Mouse (Mus musculus): ENCODE measurements at regions not wholly inside any gene's neighbourhood (a gene's known extent, or its start where the extent isn't known, plus 50 kb on each side); places are given as distances from the start of the nearest gene placed in this dataset.

DNA sequence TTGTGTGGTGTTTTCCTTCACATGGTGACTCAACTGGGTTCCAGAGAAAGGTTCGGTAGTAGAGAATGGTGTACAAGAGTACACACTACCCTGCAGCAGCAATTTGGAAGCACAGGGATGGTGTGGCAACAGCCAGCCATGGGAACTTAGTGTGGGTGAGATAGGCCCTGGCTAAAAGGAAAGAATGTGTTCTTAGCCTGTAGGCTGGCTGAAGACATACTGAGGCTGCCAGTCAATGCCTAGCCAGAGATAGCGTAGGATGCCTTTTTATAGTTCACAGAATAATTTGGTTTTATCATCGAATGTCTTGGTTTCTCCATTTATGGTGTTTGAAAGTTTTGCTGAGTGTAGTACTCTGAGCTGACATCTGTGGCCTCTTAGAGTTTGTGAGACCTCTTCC is 130.1 kb upstream of the Btg1 start:
- no peak for DNase-seq (ENCODE audit: low read depth, low spot score)

DNA sequence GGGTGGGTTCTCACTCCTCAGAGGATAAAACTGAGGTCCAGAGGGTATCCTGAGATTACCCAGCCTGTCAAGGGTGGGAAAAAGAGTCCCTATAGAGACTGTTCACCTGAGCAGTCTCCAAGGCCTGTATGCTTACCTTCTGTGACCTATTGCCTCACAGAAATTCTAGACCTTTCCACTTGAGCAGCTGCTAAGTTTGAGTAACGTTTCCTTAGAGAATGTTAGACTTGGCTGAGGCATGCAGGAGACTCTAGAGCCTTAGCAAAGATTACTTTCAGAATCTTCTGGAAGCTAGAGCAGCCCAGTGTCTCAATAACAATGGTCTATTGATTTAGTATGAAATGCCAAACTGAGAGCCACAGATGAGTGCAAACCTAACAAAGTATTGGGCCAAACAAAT is 123.1 kb upstream of the Btg1 start:
- no peak for DNase-seq (ENCODE audit: low read depth, low spot score)

DNA sequence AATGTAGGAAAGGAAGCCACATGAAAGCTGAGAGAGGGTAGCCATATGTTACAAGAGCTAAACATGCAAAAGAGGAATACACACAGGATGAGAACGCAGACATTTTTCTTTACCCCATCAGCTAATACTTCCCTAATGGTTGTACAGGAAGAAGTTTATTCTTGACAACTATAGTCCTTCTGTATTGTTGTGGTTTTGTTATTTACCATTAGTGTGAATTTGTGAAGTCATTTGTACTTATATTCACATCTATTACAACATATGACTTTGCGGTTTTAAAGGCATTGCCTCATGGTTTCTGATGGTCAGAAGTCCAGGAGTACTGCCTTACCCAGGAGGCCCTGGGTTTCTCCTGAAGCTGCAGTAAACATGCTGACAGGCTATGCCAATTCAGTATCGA is 120.1 kb upstream of the Btg1 start:
- no peak for DNase-seq (ENCODE audit: low read depth, low spot score)

DNA sequence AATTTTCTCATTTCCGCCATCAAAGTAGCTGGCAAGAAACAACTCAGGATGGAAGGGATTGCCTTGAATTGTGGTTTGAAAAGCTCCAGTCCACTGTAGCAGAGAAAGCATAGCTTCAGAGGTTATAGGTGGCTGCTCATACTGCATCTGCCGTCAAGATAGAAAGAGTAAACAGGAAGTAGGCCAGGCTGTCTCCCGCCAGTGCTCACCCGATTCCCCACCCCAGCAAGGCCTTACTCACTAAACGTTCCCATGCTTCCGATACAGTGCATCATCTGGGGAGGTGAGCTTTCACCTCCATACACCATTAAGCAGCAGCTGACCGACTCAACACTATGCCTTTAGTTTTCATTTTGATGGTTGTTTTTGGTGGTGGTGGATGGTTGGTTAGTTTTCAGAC is 119.3 kb upstream of the Btg1 start:
- no peak for DNase-seq (ENCODE audit: low read depth, low spot score)

DNA sequence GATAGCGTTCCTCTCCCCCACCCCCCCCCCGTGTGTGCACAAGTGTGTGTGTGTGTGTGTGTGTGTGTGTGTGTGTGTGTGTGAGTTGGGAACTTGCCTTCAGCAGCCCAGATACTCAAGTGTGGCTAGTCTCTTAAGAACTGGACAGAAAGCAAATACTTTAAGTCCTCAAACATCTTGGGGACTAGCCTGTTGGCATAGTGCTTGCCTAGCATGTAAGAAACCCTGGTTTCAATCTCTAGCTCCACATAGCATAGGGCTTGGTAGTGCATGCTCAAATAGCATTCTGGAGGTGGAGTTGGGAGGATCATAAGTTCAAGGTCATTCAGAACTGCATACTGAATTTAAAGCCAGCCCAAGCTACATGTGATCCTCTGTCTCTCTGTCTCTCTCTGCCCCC is 117.5 kb upstream of the Btg1 start:
- no peak for DNase-seq (ENCODE audit: low read depth, low spot score)

DNA sequence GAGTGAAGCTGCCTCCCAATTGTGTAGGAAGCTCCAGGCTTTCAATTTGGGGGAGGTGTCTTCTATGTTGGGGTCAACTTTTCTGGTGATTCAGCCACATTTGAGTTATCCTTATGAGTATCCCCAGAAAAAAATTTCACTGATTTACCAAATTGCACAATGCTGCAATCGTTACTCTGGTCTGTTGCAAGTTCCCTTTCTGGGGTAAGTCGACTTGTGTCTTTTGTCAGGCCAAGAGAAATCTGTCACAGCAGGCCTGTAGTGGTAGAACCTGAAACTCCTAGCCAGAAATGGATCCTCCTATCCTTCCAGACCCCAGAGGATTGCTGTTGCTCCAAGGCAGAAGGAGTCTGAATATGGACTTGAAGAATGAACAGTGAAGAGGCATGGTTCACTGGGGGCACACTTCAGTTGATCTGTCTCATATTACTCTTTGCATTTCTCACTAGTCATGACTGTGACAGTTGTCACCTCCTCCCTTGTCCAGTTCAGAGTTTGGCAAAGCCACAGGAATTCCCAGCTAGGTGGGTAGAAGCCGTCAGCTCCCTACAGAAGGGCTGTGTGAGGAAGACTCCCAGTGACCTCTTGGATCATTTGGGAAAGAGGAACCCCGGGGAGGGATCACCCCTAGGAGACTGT is 114.6 kb upstream of the Btg1 start:
- DNase-seq (ENCODE audit: low read depth, low spot score) = no peak

DNA sequence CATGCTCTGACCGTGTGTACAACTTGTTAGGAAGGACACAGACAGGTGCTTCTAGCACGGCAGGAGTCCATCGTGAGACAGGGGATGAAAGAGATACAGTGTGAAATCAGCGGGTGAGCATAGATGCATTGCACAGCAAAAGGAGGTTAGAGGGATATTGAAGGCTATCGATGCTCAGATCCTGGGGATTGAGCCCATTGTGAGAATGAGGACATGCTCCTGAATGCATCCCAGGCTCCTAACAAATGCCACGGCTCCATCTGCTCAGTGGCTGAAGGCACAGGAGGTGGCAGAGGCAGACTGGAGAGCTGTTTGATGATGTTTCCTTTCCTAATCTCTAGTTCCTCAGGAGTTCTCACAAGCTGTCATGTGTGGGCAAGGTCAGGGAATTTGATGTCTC is 114.1 kb upstream of the Btg1 start:
- DNase-seq (ENCODE audit: low read depth, low spot score) = no peak

DNA sequence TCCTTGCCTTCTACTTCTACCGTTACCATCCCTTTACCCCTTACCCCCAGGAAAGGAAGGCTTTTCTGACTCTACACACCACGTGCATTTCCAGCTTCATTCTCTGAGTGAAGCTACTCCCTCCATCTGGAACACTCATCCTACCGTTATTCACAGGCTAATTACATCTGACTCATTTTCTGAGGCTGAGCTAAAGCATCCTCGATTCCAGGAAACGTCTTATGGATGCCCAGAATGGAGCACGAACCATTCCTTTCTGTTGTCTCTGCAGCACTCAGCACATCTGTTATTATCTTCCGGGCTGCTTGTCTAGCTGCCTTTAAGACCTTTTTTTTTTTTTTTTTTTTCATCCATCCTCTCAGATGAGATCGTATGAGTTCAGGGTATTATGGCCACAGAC is 112.5 kb upstream of the Btg1 start:
- no peak for DNase-seq (ENCODE audit: low read depth, low spot score)

DNA sequence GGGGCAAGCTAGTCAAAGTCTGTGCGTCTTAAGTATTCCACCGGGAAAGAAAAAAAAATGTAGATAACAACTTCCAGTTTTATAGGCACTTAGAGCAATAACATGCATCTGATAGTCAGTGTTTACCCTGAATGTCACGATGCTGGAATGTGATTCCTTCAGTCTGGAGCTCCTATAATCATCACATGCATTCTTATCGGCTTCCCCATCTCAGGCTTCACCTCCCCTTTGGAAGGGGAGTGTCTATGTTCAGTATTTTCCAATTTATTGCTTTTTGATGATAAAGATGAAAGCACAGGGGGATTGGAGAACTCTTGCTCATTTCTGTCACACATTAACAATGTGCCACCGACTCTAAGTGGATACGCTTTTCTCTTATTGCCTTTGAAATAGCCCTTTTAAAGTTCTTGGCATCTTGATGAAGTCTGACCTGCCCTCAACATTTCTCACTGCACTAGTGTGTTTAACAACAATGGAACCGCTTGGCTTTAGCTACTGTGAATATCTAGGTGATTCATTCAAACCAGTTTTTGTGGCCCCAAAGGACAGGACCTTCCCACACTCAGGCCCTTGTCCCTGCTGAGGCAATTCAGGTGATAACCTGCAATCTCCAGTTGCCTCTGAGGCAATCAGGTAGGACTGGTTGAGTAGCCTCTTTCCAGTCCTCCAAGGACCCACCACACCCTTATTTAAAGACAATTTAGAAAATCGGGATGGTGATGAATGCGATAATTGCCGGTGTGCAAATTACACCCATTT is 101.5 kb upstream of the Btg1 start:
- DNase-seq (ENCODE audit: low read depth, low spot score) = no peak

DNA sequence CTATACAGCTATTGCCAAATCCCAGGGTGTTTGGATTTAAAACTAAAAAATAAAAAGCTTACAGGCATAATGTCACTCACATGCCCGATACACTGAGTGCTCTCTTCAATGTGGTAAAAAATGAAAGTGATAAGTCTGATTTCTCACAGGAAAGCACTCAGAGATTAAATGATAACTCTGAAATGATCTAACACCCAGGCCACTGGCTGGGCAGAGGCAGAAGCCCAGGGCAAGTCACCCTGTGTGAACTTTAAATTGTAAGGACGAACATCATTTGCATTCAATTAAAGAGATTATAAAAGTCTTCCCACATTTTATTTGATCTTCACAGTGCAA is 100.9 kb upstream of the Btg1 start:
- DNase-seq (ENCODE audit: low read depth, low spot score) = no peak

DNA sequence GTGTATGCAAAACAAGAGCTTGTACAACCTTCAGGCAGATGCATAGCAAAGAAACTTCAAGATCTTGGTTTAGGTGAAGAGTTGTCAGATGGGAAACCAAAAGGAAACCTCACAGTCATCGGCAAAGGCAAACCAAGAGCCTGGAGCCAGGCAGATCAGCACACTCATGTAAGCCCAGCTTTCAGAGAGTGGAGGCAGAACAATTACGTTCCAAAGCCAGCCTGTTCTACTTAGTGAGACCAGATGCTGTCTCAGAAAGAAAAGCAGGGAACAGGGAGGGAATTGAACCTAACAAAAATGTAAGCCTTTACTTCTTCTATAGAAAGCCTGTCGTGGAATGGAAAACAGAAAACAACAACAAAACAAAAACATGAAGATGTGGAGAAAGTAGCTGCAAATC is 97.4 kb upstream of the Btg1 start:
- DNase-seq (ENCODE audit: low read depth, low spot score) = no peak

DNA sequence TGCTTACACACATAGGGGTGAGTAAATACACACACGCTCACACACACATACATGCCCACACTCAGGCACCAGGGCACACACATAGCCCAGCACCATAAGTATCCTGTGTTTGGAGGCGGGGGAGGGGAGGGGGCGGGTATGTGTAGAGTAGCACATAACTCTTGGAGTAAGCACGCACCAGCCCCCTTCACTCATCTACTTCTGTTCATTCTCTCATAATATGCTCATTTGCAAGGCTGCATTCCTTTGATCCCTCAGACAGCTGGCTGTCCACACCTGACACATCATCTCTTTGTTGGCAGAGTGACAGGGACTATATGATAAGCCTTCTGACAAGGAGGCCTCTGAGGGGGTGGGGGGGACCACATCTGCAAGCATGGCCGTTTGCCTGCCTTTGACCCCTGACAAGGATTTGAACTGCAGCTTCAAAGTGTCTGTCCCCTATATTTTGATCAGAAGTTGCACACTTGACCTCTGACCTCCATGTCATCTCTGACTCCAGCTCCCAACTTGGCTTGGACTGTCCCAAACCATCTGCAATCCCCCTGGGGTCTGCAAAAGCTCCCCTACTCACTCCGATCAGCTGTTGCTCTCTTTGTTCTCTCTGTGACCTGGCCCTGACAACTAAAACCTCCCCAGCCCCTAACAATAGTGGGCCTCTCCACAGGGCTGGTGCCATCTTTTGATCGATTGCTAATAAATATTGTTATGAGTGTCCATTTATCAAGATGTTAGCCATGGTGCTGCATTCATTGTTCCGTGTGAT is 95.6 kb upstream of the Btg1 start:
- DNase-seq (ENCODE audit: low read depth, low spot score) = no peak

DNA sequence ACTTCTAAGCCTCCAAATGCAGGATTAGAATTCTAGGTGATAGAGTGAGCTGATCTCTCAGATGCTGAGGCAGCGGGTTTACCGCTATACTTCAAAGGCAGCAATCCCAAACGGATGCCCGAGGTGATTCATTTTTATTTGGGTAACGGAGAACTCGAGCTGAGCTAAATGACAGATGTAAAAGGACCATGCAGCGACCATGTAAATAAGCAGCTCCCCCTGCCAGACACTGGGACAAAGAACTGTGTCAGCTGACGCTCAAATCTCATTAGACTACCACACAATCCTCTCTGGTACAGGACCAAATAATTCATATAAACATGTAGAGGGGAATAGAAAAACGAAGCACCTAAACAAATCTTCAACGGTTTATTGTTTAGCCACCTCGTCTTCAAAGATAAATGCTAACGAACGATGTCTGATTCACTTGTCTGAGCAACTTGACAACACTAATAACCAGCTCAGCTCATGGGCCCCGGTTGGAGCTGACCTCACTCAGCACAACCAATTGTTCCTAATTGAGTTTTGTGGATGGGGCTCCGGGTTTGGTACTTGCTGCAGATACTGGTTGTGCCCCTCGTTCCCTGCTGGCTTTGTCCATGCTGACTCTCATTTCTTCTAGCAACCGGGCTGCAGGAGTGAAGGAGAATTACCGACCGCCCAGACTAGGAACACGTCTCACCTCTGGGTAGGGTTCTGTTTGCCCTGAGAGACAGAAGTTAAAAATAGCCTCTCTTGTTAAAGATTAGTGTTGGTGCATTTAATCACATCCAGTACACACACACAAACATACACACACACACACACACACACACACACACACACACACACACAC is 92.6 kb upstream of the Btg1 start:
- no peak for DNase-seq (ENCODE audit: low read depth, low spot score)

DNA sequence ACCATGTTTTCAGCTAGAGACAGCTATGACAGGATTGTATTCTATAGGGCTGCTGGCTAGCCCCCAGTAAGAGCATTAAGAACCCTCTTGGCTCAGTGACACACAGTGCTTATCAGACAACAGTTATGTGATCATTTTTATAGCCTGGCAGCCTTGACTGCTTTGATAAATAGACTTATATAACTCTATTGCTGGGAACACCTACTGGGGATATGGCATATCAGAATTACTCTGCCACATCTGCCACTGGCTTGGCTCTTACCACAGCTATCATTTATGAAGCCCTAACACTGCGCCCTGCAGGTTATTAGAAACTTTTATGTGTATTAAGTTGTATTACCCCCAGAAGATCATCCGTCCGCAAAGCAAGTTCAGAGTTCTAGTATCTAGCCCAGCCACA is 88.9 kb upstream of the Btg1 start:
- DNase-seq (ENCODE audit: low read depth, low spot score) = no peak

DNA sequence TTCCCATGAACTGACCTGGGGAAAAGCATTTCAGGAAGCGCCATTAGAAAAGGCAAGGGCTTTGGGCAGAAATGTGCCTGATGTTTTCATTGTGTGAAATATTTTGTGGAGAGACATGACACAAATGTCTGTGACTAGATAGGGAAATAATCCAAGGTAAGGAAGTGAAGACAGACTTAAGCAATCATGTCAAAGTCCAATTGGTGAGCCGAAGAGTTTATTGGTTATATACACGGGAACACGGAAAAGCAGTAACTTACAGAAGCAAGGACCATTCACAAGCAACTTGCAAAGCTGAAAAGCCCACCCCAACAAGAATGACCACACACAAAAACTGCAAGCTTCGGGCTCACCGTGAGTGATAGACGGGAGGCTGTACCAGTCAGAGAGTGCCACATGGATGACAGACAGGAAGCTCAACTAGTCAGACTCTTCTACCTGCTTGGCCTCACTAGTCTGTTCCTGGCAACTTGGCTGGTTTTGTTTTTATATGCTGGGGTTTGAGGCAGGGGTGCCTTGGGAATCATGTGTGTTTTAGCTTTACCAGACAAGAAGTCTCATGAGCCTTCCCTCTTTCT is 82.2 kb upstream of the Btg1 start:
- no peak for DNase-seq (ENCODE audit: low read depth, low spot score)

DNA sequence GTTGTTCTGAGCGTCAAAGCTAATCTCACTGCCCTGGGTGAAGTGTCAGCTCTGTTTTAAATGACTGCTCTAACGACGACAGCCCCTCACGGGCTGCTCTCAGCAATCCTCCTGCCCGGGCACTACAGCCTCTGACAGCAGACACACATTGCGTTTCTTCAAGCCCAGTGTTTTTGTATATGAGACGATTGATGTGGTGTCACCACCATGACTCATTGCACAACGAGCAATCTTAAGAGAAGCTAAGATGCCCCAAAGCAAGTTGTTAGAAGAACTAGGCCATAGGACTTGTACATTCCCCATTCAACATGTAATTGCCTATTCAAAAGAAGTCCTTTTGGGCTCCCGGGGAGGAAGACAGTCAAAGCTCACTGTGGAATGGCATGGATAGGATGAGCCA is 81.3 kb upstream of the Btg1 start:
- DNase-seq (ENCODE audit: low read depth, low spot score) = no peak

DNA sequence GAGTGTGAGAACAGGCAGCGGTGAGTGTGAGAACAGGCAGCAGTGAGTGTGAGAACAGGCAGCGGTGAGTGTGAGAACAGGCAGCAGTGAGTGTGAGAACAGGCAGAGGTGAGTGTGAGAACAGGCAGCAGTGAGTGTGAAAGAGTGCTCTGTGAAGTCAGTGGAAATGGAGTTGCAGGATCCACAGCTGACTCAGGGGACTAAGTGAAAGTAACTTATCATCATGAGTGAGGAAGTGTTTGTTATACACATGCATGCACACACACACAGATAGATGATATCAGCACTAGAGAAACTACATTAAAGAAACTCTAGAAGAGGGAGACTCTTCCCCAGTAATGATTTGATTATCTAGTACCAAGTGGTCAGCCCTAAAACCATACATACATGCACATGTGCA is 76.0 kb upstream of the Btg1 start:
- DNase-seq (ENCODE audit: low read depth, low spot score) = no peak

DNA sequence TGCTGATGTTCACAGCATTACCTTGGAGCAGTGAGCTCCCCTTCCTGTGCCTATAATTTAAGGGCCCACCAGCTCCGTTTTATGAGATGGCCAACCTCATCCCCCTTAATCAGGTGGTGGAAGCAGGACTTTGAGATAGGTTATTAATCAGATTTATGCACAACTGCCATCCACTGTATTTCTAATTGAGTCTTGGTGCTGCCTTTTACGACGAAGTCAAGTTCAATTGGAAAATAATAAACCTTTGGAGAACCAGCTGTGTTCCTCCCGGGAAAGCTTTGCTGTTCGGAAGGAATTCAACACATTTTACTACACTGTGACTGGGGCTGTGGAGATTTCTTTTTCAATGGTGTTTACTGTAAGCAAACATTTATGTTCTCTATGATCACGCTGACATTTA is 71.5 kb upstream of the Btg1 start:
- DNase-seq (ENCODE audit: low read depth, low spot score) = no peak

DNA sequence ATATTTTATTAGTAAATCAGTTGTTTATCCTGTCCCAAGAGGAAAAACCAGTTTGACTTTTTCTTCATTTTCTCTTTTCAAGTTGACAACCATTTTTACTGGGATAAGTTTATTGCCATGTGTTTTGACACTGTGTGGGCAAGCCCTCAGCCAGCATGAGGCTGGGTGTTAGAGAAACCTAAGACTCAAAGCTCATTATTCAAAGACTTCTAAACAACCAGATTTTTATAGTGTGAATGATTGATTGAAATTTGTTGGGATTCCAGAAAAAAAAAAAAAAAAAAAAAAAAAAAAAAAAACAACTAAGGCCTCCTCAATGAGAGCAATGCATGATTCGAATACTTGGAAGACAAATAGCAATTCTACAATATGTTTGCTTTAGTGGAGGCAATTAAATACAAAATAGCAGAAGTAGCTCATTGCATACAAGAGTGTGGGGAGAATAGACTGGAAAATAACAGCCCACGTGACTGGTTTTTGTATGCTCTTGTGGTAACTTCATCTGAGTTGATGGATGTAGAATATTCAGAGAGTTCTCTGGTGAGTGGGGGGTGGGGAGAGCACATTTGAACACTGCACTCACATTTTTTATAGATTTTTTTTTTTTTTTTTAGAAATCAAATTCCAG is 70.9 kb upstream of the Btg1 start:
- no peak for DNase-seq (ENCODE audit: low read depth, low spot score)

DNA sequence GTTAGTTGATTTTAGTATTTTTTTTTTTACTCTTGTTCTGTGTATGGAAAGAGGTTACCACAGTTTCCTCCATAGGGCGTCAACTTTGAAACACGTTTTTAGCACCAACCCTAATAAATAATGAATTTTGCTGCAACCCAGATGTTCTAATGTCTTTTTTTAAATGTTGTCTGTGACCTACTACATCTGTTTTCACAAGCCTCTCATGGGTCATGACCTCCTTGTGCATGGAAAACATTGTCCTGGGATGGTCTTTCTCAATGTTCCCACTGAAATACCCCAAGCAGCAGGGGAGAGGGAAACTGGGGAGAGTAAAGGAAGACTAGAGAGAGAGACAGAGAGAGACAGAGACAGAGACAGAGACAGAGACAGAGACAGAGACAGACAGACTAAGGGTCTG is 67.2 kb upstream of the Btg1 start:
- no peak for DNase-seq (ENCODE audit: low read depth, low spot score)

DNA sequence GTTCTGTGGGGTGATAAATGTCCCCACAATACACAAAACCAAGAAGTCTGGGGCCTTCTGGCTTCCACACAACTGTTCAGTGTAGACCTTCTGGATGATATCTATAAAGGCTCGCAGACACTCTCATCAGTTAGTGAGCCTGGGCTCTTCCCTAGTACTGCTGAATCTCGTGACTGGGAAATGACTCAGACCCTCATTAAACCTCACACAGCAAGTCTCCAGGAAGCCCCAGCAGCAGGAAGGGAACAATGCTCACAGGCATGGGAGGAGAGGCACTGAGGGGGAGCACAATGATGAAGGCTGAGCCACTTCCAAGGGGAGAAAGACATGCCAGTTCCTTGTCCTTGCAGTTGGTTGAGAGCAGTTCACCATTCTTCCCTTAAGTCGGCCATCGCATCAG is 66.5 kb upstream of the Btg1 start:
- no peak for DNase-seq (ENCODE audit: low read depth, low spot score)

All from ZHBTc4 (cell line).